Mouse (Mus musculus): ENCODE results near the gene Olfr12.

- TF ChIP-seq CTCF (IDR thresholded peaks at IDR 0.05; ENCODE audit: extremely low read depth, insufficient read depth, low read length) (no peak), POLR2A (IDR thresholded peaks at IDR 0.05; ENCODE audit: extremely low read depth, insufficient read depth, low read length) (no peak)
Measured at GRCm38 (mm10) chr1:92632948-92633347, 15.4 kb downstream of the Olfr12 start.

Data from cortical plate, adult 2 months (tissue).